Mouse (Mus musculus): ENCODE results near the gene Npb. TPM values are rescaled to one million over a fixed set of nuclear protein-coding genes. Genes with fewer than 3 reads are reported as not detected.

Gene Npb
- polyA plus RNA-seq, 1 experiment from 2014 or later, result not detected

- Histone ChIP-seq H3K4me1 (peaks cover 25% of the 10 kb centered on the region), H3K4me3 (peak overlapping the region; percentile 49), H3K36me3 (replicated peaks) (peaks cover 86% of the 10 kb centered on the region), H3K27me3 (replicated peaks; ENCODE audit: low read depth, poor library complexity, severe bottlenecking) (peaks cover 40% of the 10 kb centered on the region), H3K9me3 (no peaks in the 10 kb centered on the region), H3K27ac (replicated peaks) (peak overlapping the region; percentile 20; the same call in 1 of the 2 replicates)
- 42% methylated on average over 8 of the region's 8 CpGs for WGBS
- no peak for DNase-seq (ENCODE audit: low spot score)
Observed at GRCm38 (mm10) chr11:120609250-120609649, 973 bp downstream of the Npb start.

- Histone ChIP-seq H3K9me3 (no peaks in the 10 kb centered on the region), H3K27ac (replicated peaks) (no peak overlapping the region), H3K4me3 (no peak overlapping the region), H3K27me3 (replicated peaks; ENCODE audit: low read depth, poor library complexity, severe bottlenecking) (peaks cover 40% of the 10 kb centered on the region), H3K4me1 (peaks cover 29% of the 10 kb centered on the region), H3K36me3 (replicated peaks) (peaks cover 83% of the 10 kb centered on the region)
- no peak for DNase-seq (ENCODE audit: low spot score)
- WGBS, result 85% methylated on average over 9 of the region's 9 CpGs
Observed at GRCm38 (mm10) chr11:120610477-120611046, 2.3 kb downstream of the Npb start.

GRCm38 (mm10) chr11:120612763-120613162 is 4.5 kb downstream of the Npb start:
- Histone ChIP-seq H3K4me1 (peaks cover 41% of the 10 kb centered on the region), H3K9me3 (no peaks in the 10 kb centered on the region), H3K27ac (replicated peaks) (no peak overlapping the region), H3K27me3 (replicated peaks; ENCODE audit: low read depth, poor library complexity, severe bottlenecking) (peaks cover 23% of the 10 kb centered on the region), H3K36me3 (replicated peaks) (peaks cover 69% of the 10 kb centered on the region), H3K4me3 (peak overlapping the region; percentile 23; the same call in 1 of the 2 replicates)
- DNase-seq (ENCODE audit: low spot score), result peak; percentile 79
- WGBS, result 52% methylated on average over 6 of the region's 6 CpGs

- 88% methylated on average over 10 of the region's 10 CpGs for WGBS
- Histone ChIP-seq H3K9me3 (no peaks in the 10 kb centered on the region), H3K4me3 (no peak overlapping the region), H3K36me3 (replicated peaks) (peaks cover 77% of the 10 kb centered on the region), H3K27me3 (replicated peaks; ENCODE audit: low read depth, poor library complexity, severe bottlenecking) (peaks cover 15% of the 10 kb centered on the region), H3K27ac (replicated peaks) (no peak overlapping the region), H3K4me1 (peaks cover 41% of the 10 kb centered on the region)
- no peak for DNase-seq (ENCODE audit: low spot score)
Observed at GRCm38 (mm10) chr11:120613481-120613972, 5.2 kb downstream of the Npb start.

- Histone ChIP-seq H3K36me3 (replicated peaks) (peaks cover 80% of the 10 kb centered on the region), H3K27ac (replicated peaks) (no peak overlapping the region), H3K9me3 (no peaks in the 10 kb centered on the region), H3K4me1 (peaks cover 36% of the 10 kb centered on the region), H3K27me3 (replicated peaks; ENCODE audit: low read depth, poor library complexity, severe bottlenecking) (peaks cover 11% of the 10 kb centered on the region), H3K4me3 (no peak overlapping the region)
- WGBS, result 87% methylated on average over 8 of the region's 8 CpGs
- DNase-seq (ENCODE audit: low spot score), result no peak
Observed at GRCm38 (mm10) chr11:120613976-120614375, 5.7 kb downstream of the Npb start.

GRCm38 (mm10) chr11:120615167-120615566 is 6.9 kb downstream of the Npb start:
- H3K9me3 ChIP-seq, result no peaks in the 10 kb centered on the region
- 93% methylated on average over 6 of the region's 6 CpGs for WGBS
- H3K27me3 ChIP-seq (replicated peaks; ENCODE audit: low read depth, poor library complexity, severe bottlenecking), result no peaks in the 10 kb centered on the region
- H3K4me3 ChIP-seq, result 0 out of 2 replicates have a peak overlapping the region, but pooled peaks have one; percentile 0
- no peak for DNase-seq (ENCODE audit: low spot score)
- no peak overlapping the region for H3K27ac ChIP-seq (replicated peaks)
- peaks cover 30% of the 10 kb centered on the region for H3K4me1 ChIP-seq
- peaks cover 80% of the 10 kb centered on the region for H3K36me3 ChIP-seq (replicated peaks)

GRCm38 (mm10) chr11:120615606-120616203 is 7.4 kb downstream of the Npb start:
- no peak overlapping the region for H3K27ac ChIP-seq (replicated peaks)
- H3K4me1 ChIP-seq, result peaks cover 30% of the 10 kb centered on the region
- 92% methylated on average over 11 of the region's 11 CpGs for WGBS
- no peak for DNase-seq (ENCODE audit: low spot score)
- no peaks in the 10 kb centered on the region for H3K27me3 ChIP-seq (replicated peaks; ENCODE audit: low read depth, poor library complexity, severe bottlenecking)
- no peaks in the 10 kb centered on the region for H3K9me3 ChIP-seq
- peaks cover 80% of the 10 kb centered on the region for H3K36me3 ChIP-seq (replicated peaks)
- peak overlapping the region; percentile 79; the same call in 1 of the 2 replicates for H3K4me3 ChIP-seq

- Histone ChIP-seq H3K9me3 (no peaks in the 10 kb centered on the region), H3K36me3 (replicated peaks) (peaks cover 80% of the 10 kb centered on the region), H3K4me3 (peak overlapping the region; percentile 79), H3K27ac (replicated peaks) (peak overlapping the region; percentile 83), H3K27me3 (replicated peaks; ENCODE audit: low read depth, poor library complexity, severe bottlenecking) (no peaks in the 10 kb centered on the region), H3K4me1 (peaks cover 30% of the 10 kb centered on the region)
- no peak for DNase-seq (ENCODE audit: low spot score)
- WGBS, result 49% methylated on average over 4 of the region's 4 CpGs
Observed at GRCm38 (mm10) chr11:120616617-120617294, 8.5 kb downstream of the Npb start.

GRCm38 (mm10) chr11:120617519-120618112 is 9.3 kb downstream of the Npb start, which contains the start of gene Pcyt2:
TSS of gene Pcyt2 (minus strand) at chr11:120617936.
- peaks cover 30% of the 10 kb centered on the region for H3K4me1 ChIP-seq
- DNase-seq (ENCODE audit: low spot score), result peak; percentile 94
- H3K27me3 ChIP-seq (replicated peaks; ENCODE audit: low read depth, poor library complexity, severe bottlenecking), result no peaks in the 10 kb centered on the region
- H3K36me3 ChIP-seq (replicated peaks), result peaks cover 80% of the 10 kb centered on the region
- H3K27ac ChIP-seq (replicated peaks), result peak within 1 kb of the TSS; percentile 83
- peak within 1 kb of the TSS; percentile 79 for H3K4me3 ChIP-seq
- no peaks in the 10 kb centered on the region for H3K9me3 ChIP-seq
- WGBS, result under 1% methylated on average over 56 of the region's 56 CpGs

- Histone ChIP-seq H3K27me3 (replicated peaks; ENCODE audit: low read depth, poor library complexity, severe bottlenecking) (no peaks in the 10 kb centered on the region), H3K27ac (replicated peaks) (peak overlapping the region; percentile 83), H3K9me3 (no peaks in the 10 kb centered on the region), H3K4me3 (peak overlapping the region; percentile 79), H3K4me1 (peaks cover 33% of the 10 kb centered on the region), H3K36me3 (replicated peaks) (peaks cover 76% of the 10 kb centered on the region)
- DNase-seq (ENCODE audit: low spot score), result no peak
- 94% methylated on average over 25 of the region's 25 CpGs for WGBS
Observed at GRCm38 (mm10) chr11:120618619-120619535, 10.6 kb downstream of the Npb start.

GRCm38 (mm10) chr11:120620195-120620594 is 11.9 kb downstream of the Npb start:
- no peak for DNase-seq (ENCODE audit: low spot score)
- 92% methylated on average over 14 of the region's 14 CpGs for WGBS
- Histone ChIP-seq H3K9me3 (no peaks in the 10 kb centered on the region), H3K4me1 (peaks cover 42% of the 10 kb centered on the region), H3K36me3 (replicated peaks) (peaks cover 65% of the 10 kb centered on the region), H3K27me3 (replicated peaks; ENCODE audit: low read depth, poor library complexity, severe bottlenecking) (no peaks in the 10 kb centered on the region), H3K4me3 (no peak overlapping the region; the same call in 1 of the 2 replicates), H3K27ac (replicated peaks) (no peak overlapping the region)
